Mouse (Mus musculus) liver, postnatal 0 days (tissue): ENCODE measurements at regions not wholly inside any gene's neighbourhood (a gene's known extent, or its start where the extent isn't known, plus 50 kb on each side); places are given as distances from the start of the nearest gene placed in this dataset.

Source experiments
- ATAC-seq: fragments of 200-750 bp; cut with Nextera tagmentation; 2 replicates; pipeline ENCODE4 v1.8.0; 2017; ENCODE audit warnings: mild to moderate bottlenecking, moderate library complexity
- DNase-seq: peaks from one replicate; pipeline ENCODE4 v3.0.0-alpha.2; 2016
- H3K27ac ChIP-seq: fragments of 300-500 bp; sonication (generic); 2 replicates; pipeline ENCODE4 v1.5.1; 2014; ENCODE audit warnings: antibody characterized with exemption, moderate library complexity, mild to moderate bottlenecking, low read depth
- H3K27me3 ChIP-seq: fragments of 300-500 bp; sonication (generic); 2 replicates; pipeline ENCODE4 v1.6.1; 2014; ENCODE audit warnings: low read length, control low read depth, mixed read lengths; ENCODE audit not compliant: insufficient read depth
- H3K36me3 ChIP-seq: fragments of 300-500 bp; sonication (generic); replicated peaks from 2 replicates; pipeline ENCODE4 v1.6.1; 2014; ENCODE audit warnings: mild to moderate bottlenecking, control low read depth, low read length, moderate library complexity, mixed read lengths; ENCODE audit not compliant: insufficient read depth
- H3K4me1 ChIP-seq: fragments of 300-500 bp; sonication (generic); 2 replicates; pipeline ENCODE4 v1.6.1; 2014; ENCODE audit warnings: antibody characterized with exemption, mild to moderate bottlenecking, control low read depth; ENCODE audit not compliant: insufficient read depth
- H3K4me2 ChIP-seq: fragments of 300-500 bp; sonication (generic); 2 replicates; pipeline ENCODE4 v1.6.1; 2014; ENCODE audit warnings: low read depth, mild to moderate bottlenecking, low read length, moderate library complexity, mixed read lengths
- H3K4me3 ChIP-seq: fragments of 300-500 bp; sonication (generic); 2 replicates; pipeline ENCODE4 v1.5.1; 2014; ENCODE audit warnings: low read depth, low read length
- H3K9ac ChIP-seq: fragments of 300-500 bp; sonication (generic); replicated peaks from 2 replicates; pipeline ENCODE4 v1.6.1; 2014; ENCODE audit warnings: mild to moderate bottlenecking, moderate library complexity
- H3K9me3 ChIP-seq: fragments of 300-500 bp; sonication (generic); 2 replicates; pipeline ENCODE4 v1.6.1; 2016; ENCODE audit warnings: mild to moderate bottlenecking, control low read depth, low read length, mixed read lengths
- CTCF ChIP-seq: sonication (generic); IDR thresholded peaks from 2 replicates; pipeline ENCODE4 v1.5.1; 2016; ENCODE audit warnings: antibody characterized with exemption, low read depth
- EP300 ChIP-seq: IDR thresholded peaks from 2 replicates; pipeline ENCODE4 v1.6.1; 2016; ENCODE audit warnings: antibody characterized with exemption, low read depth, mild to moderate bottlenecking
- WGBS: fragments of 180-500 bp; shearing (Covaris S2); extraction: QIAGEN DNeasy Blood & Tissue Kit; methylation state at CpG from one replicate; pipeline ENCODE4 v1.1.7; 2014; ENCODE audit not compliant: insufficient replicate concordance; 5-methylcytosine and 5-hydroxymethylcytosine counted together

- no peak overlapping the region for H3K4me2 ChIP-seq
- ATAC-seq (no peak), DNase-seq (no peak)
- no peak overlapping the region for H3K9ac ChIP-seq
- no peaks in the 10 kb centered on the region for H3K27me3 ChIP-seq
- peaks cover 10% of the 10 kb centered on the region for H3K4me1 ChIP-seq
- no peaks in the 10 kb centered on the region for H3K36me3 ChIP-seq
- no peaks in the 10 kb centered on the region for H3K9me3 ChIP-seq
- H3K4me3 ChIP-seq = no peak overlapping the region
- H3K27ac ChIP-seq = no peak overlapping the region
- TF ChIP-seq CTCF (no peak), EP300 (no peak)
- WGBS = 73% methylated on average over 4 of the region's 4 CpGs
Measured at GRCm38 (mm10) chr16:24124083-24124482, 135.4 kb upstream of the Bcl6 start.

DNA sequence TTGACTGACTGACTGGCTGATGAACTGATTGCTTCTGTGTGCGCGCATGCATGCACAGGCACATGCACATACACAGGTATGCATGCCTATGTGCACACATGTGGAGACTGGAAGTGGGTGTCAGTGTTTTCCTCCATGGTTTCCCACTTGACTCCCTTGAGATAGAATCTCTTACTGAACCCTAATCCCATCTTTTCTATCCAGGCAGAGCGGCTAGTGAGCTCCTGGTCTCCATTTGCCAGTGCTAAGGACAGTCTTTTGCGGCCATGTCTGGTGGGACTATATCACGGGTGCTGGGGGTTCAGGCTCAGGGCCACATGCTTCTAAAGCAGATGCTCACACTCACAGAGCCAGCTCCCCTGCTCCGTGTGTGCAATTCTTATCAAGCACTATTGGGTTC lies 133.0 kb upstream of the Bcl6 start:
- no peak for DNase-seq
- WGBS = 81% methylated on average over 6 of the region's 6 CpGs

GRCm38 (mm10) chr16:24120836-24121235 lies 132.2 kb upstream of the Bcl6 start:
- Histone ChIP-seq H3K9me3 (no peaks in the 10 kb centered on the region), H3K36me3 (no peaks in the 10 kb centered on the region), H3K4me3 (no peak overlapping the region), H3K27me3 (no peaks in the 10 kb centered on the region), H3K27ac (peak overlapping the region; percentile 29; the same call in 1 of the 2 replicates), H3K4me2 (no peak overlapping the region), H3K9ac (no peak overlapping the region), H3K4me1 (peaks cover 10% of the 10 kb centered on the region)
- ATAC-seq (peak; percentile 95), DNase-seq (peak; percentile 73)
- TF ChIP-seq EP300 (peak; percentile 79), CTCF (no peak)
- WGBS = 34% methylated on average over 6 of the region's 6 CpGs

More for the DNA sequence above, 133.0 kb upstream of the Bcl6 start:
- no peak overlapping the region for H3K9ac ChIP-seq
- no peak overlapping the region for H3K27ac ChIP-seq
- no peak overlapping the region for H3K4me3 ChIP-seq
- no peaks in the 10 kb centered on the region for H3K9me3 ChIP-seq
- TF ChIP-seq CTCF = no peak
- TF ChIP-seq EP300 = no peak
- H3K4me2 ChIP-seq = no peak overlapping the region
- no peaks in the 10 kb centered on the region for H3K36me3 ChIP-seq
- no peaks in the 10 kb centered on the region for H3K27me3 ChIP-seq
- ATAC-seq = no peak
- H3K4me1 ChIP-seq = peaks cover 10% of the 10 kb centered on the region

GRCm38 (mm10) chr16:24118487-24118886 lies 129.8 kb upstream of the Bcl6 start:
- Histone ChIP-seq H3K27ac (no peak overlapping the region), H3K4me2 (no peak overlapping the region), H3K9me3 (no peaks in the 10 kb centered on the region), H3K36me3 (no peaks in the 10 kb centered on the region), H3K27me3 (no peaks in the 10 kb centered on the region), H3K9ac (no peak overlapping the region), H3K4me1 (peaks cover 13% of the 10 kb centered on the region), H3K4me3 (no peak overlapping the region)
- DNase-seq = no peak
- ATAC-seq = no peak
- no peak for TF ChIP-seq EP300
- no peak for TF ChIP-seq CTCF
- 65% methylated on average over 2 of the region's 2 CpGs for WGBS

GRCm38 (mm10) chr16:24102854-24103690 lies 114.4 kb upstream of the Bcl6 start:
- Histone ChIP-seq H3K4me3 (no peak overlapping the region; the same call in 1 of the 2 replicates), H3K36me3 (no peaks in the 10 kb centered on the region), H3K9ac (peak overlapping the region; percentile 44; the same call in 1 of the 2 replicates), H3K4me2 (peak overlapping the region; percentile 33), H3K27me3 (no peaks in the 10 kb centered on the region), H3K9me3 (peaks cover 5% of the 10 kb centered on the region; the same call in 1 of the 2 replicates), H3K4me1 (peaks cover 3% of the 10 kb centered on the region; the same call in 1 of the 2 replicates), H3K27ac (peak overlapping the region; percentile 82)
- TF ChIP-seq EP300 (peak; percentile 61; the same call in 1 of the 2 replicates), CTCF (no peak)
- DNase-seq (no peak), ATAC-seq (peak; percentile 88)
- 32% methylated on average over 8 of the region's 8 CpGs for WGBS

- Histone ChIP-seq H3K9ac (no peak overlapping the region), H3K27me3 (no peaks in the 10 kb centered on the region), H3K36me3 (no peaks in the 10 kb centered on the region), H3K4me1 (no peaks in the 10 kb centered on the region; the same call in 1 of the 2 replicates), H3K9me3 (peaks cover 5% of the 10 kb centered on the region; the same call in 1 of the 2 replicates), H3K27ac (no peak overlapping the region), H3K4me2 (no peak overlapping the region), H3K4me3 (no peak overlapping the region)
- DNase-seq (peak; percentile 6), ATAC-seq (no peak)
- TF ChIP-seq EP300 (no peak), CTCF (no peak)
- WGBS = 77% methylated on average over 8 of the region's 8 CpGs
Measured at GRCm38 (mm10) chr16:24097596-24097995, 108.9 kb upstream of the Bcl6 start.
